Mouse (Mus musculus) liver, postnatal 0 days (tissue): ENCODE measurements around the gene Eif4a3.

Experiments used
- CTCF ChIP-seq: sonication (generic); IDR thresholded peaks from 2 replicates; pipeline ENCODE4 v1.5.1; 2016; ENCODE audit warnings: antibody characterized with exemption, low read depth
- EP300 ChIP-seq: IDR thresholded peaks from 2 replicates; pipeline ENCODE4 v1.6.1; 2016; ENCODE audit warnings: antibody characterized with exemption, low read depth, mild to moderate bottlenecking

DNA sequence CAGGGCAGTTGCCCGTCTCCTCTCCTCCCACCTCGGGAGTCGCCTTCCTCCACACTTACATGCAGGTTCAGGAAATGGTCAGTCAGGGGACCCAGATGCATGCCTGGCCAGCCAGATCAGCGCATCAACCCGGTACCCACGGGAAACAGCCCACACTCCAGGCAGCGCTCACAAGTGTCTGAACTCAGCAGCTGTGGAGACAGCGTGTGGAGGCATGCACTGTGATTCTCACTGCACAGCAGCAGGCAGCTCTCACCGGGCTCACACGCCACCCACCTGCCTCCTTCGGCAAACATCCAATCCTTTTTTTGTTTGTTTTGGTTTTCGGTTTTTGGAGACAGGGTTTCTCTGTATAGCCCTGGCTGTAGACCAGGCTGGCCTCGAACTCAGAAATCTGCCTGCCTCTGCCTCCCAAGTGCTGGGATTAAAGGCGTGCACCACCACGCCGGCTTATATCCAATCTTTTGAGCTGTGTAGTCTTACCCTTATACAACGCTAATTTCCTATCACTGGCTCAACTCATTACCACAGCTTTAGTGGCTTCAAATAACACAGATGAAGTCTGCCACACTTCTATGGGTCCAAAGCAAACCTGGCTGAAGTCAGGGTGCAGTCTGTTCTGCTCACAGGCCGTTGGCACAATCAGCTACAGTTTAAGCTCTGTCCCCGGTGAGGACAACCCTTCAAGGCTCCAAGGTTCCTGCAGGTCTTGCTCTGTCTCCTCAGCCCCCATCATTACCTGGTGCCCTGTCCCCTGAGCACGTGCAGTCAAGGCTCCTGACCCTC is 12.5 kb downstream of the Eif4a3 start:
- TF ChIP-seq CTCF (no peak), EP300 (no peak)
